Mouse (Mus musculus) liver, embryonic 15.5 days (tissue): ENCODE measurements around the gene Plce1. TPM values are rescaled to one million over a fixed set of nuclear protein-coding genes. Genes with fewer than 3 reads are reported as not detected.

ENCODE experiments used
- ATAC-seq: fragments of 200-750 bp; cut with Nextera tagmentation; 2 replicates; pipeline ENCODE4 v1.8.0; 2017; ENCODE audit warnings: moderate number of reproducible peaks, mild to moderate bottlenecking, moderate library complexity; ENCODE audit not compliant: insufficient read depth
- H3K27ac ChIP-seq: fragments of 300-500 bp; sonication (generic); replicated peaks from 2 replicates; pipeline ENCODE4 v1.5.1; 2015; ENCODE audit warnings: mild to moderate bottlenecking, inconsistent platforms
- H3K27me3 ChIP-seq: fragments of 300-500 bp; sonication (generic); 2 replicates; pipeline ENCODE4 v1.6.1; 2015; ENCODE audit warnings: mild to moderate bottlenecking, inconsistent platforms
- H3K36me3 ChIP-seq: fragments of 300-500 bp; sonication (generic); replicated peaks from 2 replicates; pipeline ENCODE4 v1.6.1; 2015; ENCODE audit warnings: moderate library complexity, mild to moderate bottlenecking, inconsistent platforms
- H3K4me1 ChIP-seq: fragments of 300-500 bp; sonication (generic); replicated peaks from 2 replicates; pipeline ENCODE4 v1.6.1; 2015; ENCODE audit warnings: inconsistent platforms
- H3K4me2 ChIP-seq: fragments of 300-500 bp; sonication (generic); 2 replicates; pipeline ENCODE4 v1.6.1; 2015; ENCODE audit warnings: moderate library complexity, mild to moderate bottlenecking, inconsistent platforms
- H3K4me3 ChIP-seq: fragments of 300-500 bp; sonication (generic); replicated peaks from 2 replicates; pipeline ENCODE4 v1.5.1; 2015; ENCODE audit warnings: mild to moderate bottlenecking, inconsistent platforms
- H3K9ac ChIP-seq: fragments of 300-500 bp; sonication (generic); 2 replicates; pipeline ENCODE4 v1.6.1; 2015; ENCODE audit warnings: moderate library complexity, mild to moderate bottlenecking, inconsistent platforms
- H3K9me3 ChIP-seq: fragments of 300-500 bp; sonication (generic); replicated peaks from 2 replicates; pipeline ENCODE4 v1.6.1; 2016; ENCODE audit warnings: inconsistent platforms
- WGBS: fragments of 180-500 bp; shearing (Covaris S2); methylation state at CpG from one replicate; pipeline ENCODE4 v1.1.7; 2015; ENCODE audit warnings: mixed read lengths; ENCODE audit not compliant: insufficient replicate concordance; 5-methylcytosine and 5-hydroxymethylcytosine counted together
- polyA plus RNA-seq: library from polyadenylated mRNA; unstranded; fragments of >200 nt; fragmentation: Nextera tagmentation; extraction: Ambion mirVana; gene quantifications from 2 replicates; pipeline ENCODE4 v1.2.1, GENCODE M21; 2015

Gene Plce1
- polyA plus RNA-seq, 1 experiment from 2014 or later = 0.47 TPM

- Histone ChIP-seq H3K27ac (no peak overlapping the region), H3K27me3 (no peaks in the 10 kb centered on the region), H3K9ac (no peak overlapping the region), H3K36me3 (no peaks in the 10 kb centered on the region), H3K9me3 (no peaks in the 10 kb centered on the region), H3K4me1 (no peaks in the 10 kb centered on the region), H3K4me2 (no peak overlapping the region), H3K4me3 (no peak overlapping the region)
- WGBS = 44% methylated on average over 6 of the region's 6 CpGs
- ATAC-seq = no peak
Measured at GRCm38 (mm10) chr19:38644871-38645595, 164.1 kb downstream of the Plce1 start.

DNA sequence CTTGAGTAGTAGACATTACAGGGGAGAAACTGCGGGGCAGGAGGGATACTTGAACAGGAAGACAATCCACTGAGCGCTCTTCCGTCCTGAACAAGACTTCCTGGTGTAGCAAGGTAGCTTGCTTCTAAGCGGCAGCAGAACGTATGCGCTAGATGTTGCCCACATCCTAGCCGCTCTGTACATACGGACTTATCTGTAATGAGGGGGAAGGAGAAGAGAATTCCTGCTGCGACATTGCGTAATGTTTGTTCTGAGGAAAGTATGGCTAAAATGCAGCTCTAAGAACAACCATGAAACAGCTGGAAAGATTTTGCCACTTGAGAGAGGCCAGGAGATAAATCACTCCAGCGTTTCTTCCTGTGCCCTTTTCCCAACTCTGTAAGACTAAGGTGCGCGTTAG is 177.1 kb downstream of the Plce1 start:
- Histone ChIP-seq H3K4me3 (no peak overlapping the region), H3K4me2 (no peak overlapping the region), H3K9me3 (no peaks in the 10 kb centered on the region), H3K27me3 (no peaks in the 10 kb centered on the region), H3K36me3 (no peaks in the 10 kb centered on the region), H3K9ac (no peak overlapping the region), H3K27ac (no peak overlapping the region), H3K4me1 (no peaks in the 10 kb centered on the region)
- 59% methylated on average over 13 of the region's 13 CpGs for WGBS
- ATAC-seq = no peak

- H3K4me1 ChIP-seq = no peaks in the 10 kb centered on the region
- H3K27ac ChIP-seq = no peak overlapping the region
- ATAC-seq = no peak
- 63% methylated on average over 1 of the region's 1 CpGs for WGBS
- no peaks in the 10 kb centered on the region for H3K27me3 ChIP-seq
- no peak overlapping the region for H3K9ac ChIP-seq
- no peaks in the 10 kb centered on the region for H3K36me3 ChIP-seq
- H3K4me3 ChIP-seq = no peak overlapping the region
- no peak overlapping the region for H3K4me2 ChIP-seq
- H3K9me3 ChIP-seq = no peaks in the 10 kb centered on the region
Measured at GRCm38 (mm10) chr19:38665398-38665797, 184.5 kb downstream of the Plce1 start.

- H3K4me2 ChIP-seq = no peak overlapping the region
- no peak overlapping the region for H3K27ac ChIP-seq
- no peak overlapping the region for H3K4me3 ChIP-seq
- no peaks in the 10 kb centered on the region for H3K27me3 ChIP-seq
- no peaks in the 10 kb centered on the region for H3K4me1 ChIP-seq
- ATAC-seq = no peak
- H3K9me3 ChIP-seq = no peaks in the 10 kb centered on the region
- WGBS = 69% methylated on average over 7 of the region's 7 CpGs
- no peaks in the 10 kb centered on the region for H3K36me3 ChIP-seq
- no peak overlapping the region for H3K9ac ChIP-seq
Measured at GRCm38 (mm10) chr19:38672015-38672600, 191.2 kb downstream of the Plce1 start.

GRCm38 (mm10) chr19:38673936-38674335 is 193.0 kb downstream of the Plce1 start:
- no peak overlapping the region for H3K27ac ChIP-seq
- no peaks in the 10 kb centered on the region for H3K36me3 ChIP-seq
- no peaks in the 10 kb centered on the region for H3K4me1 ChIP-seq
- 63% methylated on average over 2 of the region's 2 CpGs for WGBS
- no peak for ATAC-seq
- no peaks in the 10 kb centered on the region for H3K9me3 ChIP-seq
- H3K27me3 ChIP-seq = no peaks in the 10 kb centered on the region
- no peak overlapping the region for H3K4me3 ChIP-seq
- H3K4me2 ChIP-seq = no peak overlapping the region
- H3K9ac ChIP-seq = no peak overlapping the region

- H3K4me2 ChIP-seq = no peak overlapping the region
- no peak for ATAC-seq
Measured at GRCm38 (mm10) chr19:38678655-38679054, 197.7 kb downstream of the Plce1 start.

DNA sequence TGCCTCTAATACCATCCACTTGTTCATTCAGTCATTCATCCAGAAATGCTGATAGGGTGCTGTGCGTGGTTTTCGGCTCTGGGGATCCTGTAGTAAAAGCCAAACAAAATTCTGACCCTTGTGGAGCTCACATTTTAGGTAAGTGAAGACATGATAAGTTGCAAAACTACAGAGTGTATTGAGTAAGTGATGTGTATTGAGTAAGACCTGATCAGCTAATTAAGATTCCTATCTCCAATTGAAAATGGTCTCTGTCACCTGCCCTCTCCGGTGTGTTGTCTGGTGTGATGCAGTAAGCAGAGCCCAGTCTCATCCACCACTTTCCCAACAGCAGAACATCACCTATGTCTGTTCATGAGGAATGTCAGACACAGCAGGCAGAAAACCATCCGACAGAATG is 198.6 kb downstream of the Plce1 start:
- no peaks in the 10 kb centered on the region for H3K9me3 ChIP-seq
- no peak overlapping the region for H3K9ac ChIP-seq
- H3K36me3 ChIP-seq = no peaks in the 10 kb centered on the region
- H3K27me3 ChIP-seq = no peaks in the 10 kb centered on the region
- H3K4me1 ChIP-seq = no peaks in the 10 kb centered on the region
- no peak overlapping the region for H3K4me3 ChIP-seq
- H3K4me2 ChIP-seq = no peak overlapping the region
- no peak for ATAC-seq
- no peak overlapping the region for H3K27ac ChIP-seq
- 72% methylated on average over 4 of the region's 4 CpGs for WGBS

More at GRCm38 (mm10) chr19:38678655-38679054, 197.7 kb downstream of the Plce1 start:
- Histone ChIP-seq H3K4me1 (no peaks in the 10 kb centered on the region), H3K36me3 (no peaks in the 10 kb centered on the region), H3K27me3 (no peaks in the 10 kb centered on the region), H3K9me3 (no peaks in the 10 kb centered on the region), H3K9ac (no peak overlapping the region), H3K27ac (no peak overlapping the region), H3K4me3 (no peak overlapping the region)
- 55% methylated on average over 5 of the region's 5 CpGs for WGBS

GRCm38 (mm10) chr19:38687326-38687725 is 206.4 kb downstream of the Plce1 start:
- Histone ChIP-seq H3K9ac (no peak overlapping the region), H3K27ac (no peak overlapping the region), H3K27me3 (no peaks in the 10 kb centered on the region), H3K36me3 (no peaks in the 10 kb centered on the region), H3K4me2 (no peak overlapping the region), H3K4me3 (no peak overlapping the region), H3K4me1 (no peaks in the 10 kb centered on the region), H3K9me3 (no peaks in the 10 kb centered on the region)
- WGBS = 53% methylated on average over 5 of the region's 5 CpGs
- no peak for ATAC-seq

DNA sequence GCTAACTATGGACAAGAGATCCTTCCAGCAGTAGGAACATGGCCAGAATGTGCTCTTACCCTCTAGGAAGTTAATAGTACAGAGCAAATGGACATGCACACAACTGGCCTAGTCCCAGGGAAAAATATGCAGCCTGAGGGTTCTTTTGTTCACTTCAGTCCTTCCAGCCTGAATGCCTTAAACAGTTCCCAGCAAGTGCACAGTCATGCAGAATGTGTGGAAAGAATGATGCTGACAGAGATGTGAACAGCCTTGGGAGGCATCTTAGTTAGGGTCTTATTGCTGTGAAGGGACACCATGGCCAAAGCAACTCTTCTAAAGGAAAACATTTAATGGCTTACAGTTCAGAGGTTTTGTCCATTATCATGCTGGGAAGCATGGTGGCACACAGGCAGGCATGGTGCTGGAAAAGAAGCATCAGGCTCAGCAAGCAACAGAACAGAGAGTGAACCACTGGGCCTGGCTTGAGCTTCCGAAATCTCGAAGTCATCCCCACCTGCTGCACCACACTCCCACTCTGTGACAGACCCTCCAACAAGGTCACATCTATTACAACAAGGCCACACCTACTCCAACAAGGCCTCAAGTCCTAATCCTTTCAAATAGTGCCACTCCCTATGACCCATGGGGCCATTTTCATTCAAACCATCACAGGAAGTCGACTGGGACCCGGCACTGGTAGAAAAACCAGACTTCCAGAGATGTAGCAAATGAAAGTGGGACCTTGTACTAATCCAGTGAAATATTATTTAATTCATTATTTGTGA is 208.0 kb downstream of the Plce1 start:
- Histone ChIP-seq H3K4me3 (no peak overlapping the region), H3K9ac (no peak overlapping the region), H3K36me3 (no peaks in the 10 kb centered on the region), H3K27ac (no peak overlapping the region), H3K4me1 (no peaks in the 10 kb centered on the region), H3K27me3 (no peaks in the 10 kb centered on the region), H3K4me2 (no peak overlapping the region), H3K9me3 (no peaks in the 10 kb centered on the region)
- no peak for ATAC-seq
- WGBS = 74% methylated on average over 4 of the region's 4 CpGs

- H3K4me2 ChIP-seq = no peak overlapping the region
- no peaks in the 10 kb centered on the region for H3K9me3 ChIP-seq
- no peaks in the 10 kb centered on the region for H3K27me3 ChIP-seq
- no peak for ATAC-seq
- no peaks in the 10 kb centered on the region for H3K4me1 ChIP-seq
- no peak overlapping the region for H3K9ac ChIP-seq
- WGBS = 42% methylated on average over 2 of the region's 2 CpGs
- no peaks in the 10 kb centered on the region for H3K36me3 ChIP-seq
- H3K27ac ChIP-seq = no peak overlapping the region
- no peak overlapping the region for H3K4me3 ChIP-seq
Measured at GRCm38 (mm10) chr19:38690276-38690675, 209.4 kb downstream of the Plce1 start.

DNA sequence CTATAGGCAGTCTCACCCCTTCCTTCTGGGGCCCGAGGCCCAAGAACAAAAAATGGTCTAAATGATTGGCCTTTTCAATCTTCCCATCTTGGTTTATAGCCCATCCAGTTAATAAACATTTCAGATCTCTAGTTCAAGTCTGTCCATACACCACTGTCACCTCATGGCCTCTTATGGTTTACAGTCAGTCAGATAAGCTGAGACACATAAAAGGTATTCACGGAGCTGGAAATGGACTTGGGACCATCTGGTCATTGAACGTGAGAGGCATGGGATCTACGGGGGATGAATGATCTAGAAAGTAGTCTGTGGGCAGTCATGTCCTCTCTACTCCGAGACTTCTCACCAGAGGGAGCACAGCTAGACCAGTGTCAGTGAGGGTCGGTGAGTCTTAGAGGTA is 210.6 kb downstream of the Plce1 start:
- H3K4me2 ChIP-seq = no peak overlapping the region
- no peaks in the 10 kb centered on the region for H3K9me3 ChIP-seq
- no peak overlapping the region for H3K9ac ChIP-seq
- 59% methylated on average over 6 of the region's 6 CpGs for WGBS
- no peak overlapping the region for H3K4me3 ChIP-seq
- H3K36me3 ChIP-seq = no peaks in the 10 kb centered on the region
- no peak overlapping the region for H3K27ac ChIP-seq
- H3K27me3 ChIP-seq = no peaks in the 10 kb centered on the region
- no peaks in the 10 kb centered on the region for H3K4me1 ChIP-seq
- no peak for ATAC-seq
